Mouse (Mus musculus) thymus, postnatal 36 days (tissue): Measurements from ENCODE around the gene Etv4.

ENCODE experiments used
- DNase-seq, 2 experiments: peaks; one replicate each; pipeline ENCODE4 v3.0.0; 2022; ENCODE audit warnings: mixed read lengths in 2 of 2

Gene Etv4

DNA sequence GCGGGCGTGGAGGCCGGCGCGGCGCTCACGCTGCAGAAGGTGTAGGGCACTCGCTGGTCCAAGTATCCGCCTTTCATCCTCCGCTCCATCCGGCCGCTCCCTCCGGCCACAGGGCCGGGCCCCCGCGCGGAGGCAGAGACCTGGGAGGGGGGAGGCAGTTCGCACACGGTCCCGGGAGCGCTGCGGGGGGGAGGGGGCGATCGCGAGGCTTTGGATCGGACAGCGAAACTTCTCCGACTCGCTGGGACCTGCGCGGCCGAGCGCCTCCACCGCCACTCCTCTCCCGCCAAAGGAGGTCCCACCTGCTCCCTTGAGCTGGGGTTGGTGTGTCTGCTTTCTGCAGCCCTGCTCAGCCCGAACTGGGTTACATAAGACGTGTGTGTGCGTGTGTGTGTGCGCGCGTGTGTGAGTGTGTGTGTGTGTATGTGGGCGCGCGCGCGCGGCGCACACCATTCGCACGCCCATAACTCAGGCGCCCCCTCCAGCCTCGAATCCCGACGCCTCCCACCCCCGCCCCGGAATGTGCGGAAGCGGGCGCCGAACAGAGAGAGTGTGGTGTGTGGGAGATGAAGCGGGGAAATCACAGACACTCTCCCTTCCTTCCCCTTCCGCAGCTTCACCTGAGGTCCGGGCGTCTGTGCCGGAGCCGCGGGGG is 556 bp downstream of the Etv4 start:
- peak in 1 of 2 experiments; percentile 9 for DNase-seq

DNA sequence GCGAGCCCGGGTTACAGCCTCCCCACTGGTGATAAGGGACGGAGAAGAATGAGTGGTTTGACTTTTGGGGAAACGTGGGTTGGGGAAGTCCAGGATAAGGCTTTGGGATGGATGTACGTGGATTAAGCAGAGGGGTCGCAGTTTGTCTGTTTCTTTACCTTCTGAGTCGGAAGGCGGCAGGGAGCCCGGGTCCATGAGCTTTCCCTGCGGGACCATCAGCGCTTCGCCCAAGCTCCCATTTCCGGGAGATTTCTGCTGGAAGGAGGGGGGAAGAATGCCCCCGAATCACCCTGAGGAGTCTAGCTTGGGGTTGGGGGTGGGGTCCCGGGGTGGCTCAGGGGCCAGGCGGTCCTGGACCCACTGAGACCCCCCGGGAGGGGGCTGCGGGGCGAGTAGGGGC is 1.1 kb downstream of the Etv4 start:
- DNase-seq: no peak

DNA sequence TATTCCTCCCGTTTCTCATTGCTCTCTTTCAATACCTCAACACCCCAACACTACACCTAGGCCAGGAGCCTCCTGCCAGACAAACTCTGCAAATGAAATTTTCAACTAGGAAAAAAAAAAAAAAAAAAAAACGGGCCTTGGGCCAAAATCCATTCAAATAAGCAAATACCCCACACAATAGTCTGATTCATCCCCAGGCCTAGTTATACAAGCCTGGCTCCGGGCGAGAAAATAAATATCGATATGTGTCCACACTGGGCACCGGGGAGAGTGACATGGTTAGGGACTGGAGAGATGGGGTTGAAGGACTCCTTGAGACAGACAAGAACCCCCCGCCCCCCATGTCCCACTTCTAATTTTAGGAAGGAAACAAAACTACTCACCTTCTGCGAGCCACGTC is 1.6 kb downstream of the Etv4 start:
- DNase-seq: no peak

DNA sequence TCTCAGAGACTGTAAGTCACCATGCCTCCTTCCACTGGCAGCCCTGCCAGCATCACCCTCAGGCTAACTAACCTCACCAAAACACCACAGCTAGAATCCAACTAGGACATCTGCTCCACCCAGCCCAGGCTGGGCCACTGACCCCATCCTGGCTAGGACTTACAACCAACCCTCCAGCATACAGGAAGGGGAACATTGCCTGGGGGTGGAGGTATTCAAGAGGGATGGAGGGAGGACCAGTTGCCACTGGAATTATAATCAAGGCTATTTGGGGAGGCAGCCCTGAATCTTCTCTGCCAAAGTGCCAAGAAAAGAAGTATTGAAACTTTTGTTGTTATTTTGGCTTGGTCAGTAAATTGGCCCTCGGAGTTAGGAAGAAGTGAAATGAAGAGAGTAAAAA is 2.0 kb downstream of the Etv4 start:
- DNase-seq: no peak

DNA sequence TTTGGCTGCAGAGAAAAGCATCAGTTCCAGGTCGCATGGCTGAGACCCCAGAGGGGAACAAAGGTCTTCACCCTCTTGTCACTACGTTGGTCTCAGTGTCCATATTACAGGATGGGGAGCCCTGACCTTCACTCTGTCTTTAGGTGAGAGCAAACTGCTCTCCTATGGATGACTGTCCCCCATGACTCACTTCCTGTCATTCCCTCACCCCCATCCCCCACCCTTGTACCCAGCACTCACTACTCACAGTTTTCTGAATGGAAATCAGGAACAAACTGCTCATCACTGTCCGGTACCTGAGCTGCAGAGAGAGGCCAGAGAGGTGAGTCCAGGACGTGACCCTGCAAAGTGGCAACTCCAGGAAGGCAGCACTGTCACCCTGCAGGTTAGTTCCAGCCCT is 8.3 kb downstream of the Etv4 start:
- no peak for DNase-seq

DNA sequence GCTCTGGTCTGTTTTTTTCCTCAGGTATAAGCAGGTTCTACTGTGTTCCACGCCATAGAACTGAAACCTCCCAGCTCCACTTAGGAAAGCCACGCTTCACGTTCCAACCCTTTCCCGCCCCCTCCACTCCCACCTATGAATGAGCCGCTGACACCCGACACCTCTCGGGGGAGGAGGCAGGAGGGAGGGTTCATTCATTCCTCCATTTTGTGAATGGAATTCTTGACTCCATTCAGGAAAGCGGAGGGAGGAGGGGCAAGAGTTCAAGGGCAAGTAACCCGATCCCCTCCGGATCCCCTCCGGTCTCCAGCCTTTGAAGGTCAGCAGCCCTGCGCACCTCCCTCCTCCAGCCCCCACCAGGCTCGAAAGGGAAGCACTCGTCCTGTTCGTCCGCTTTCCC is 12.7 kb downstream of the Etv4 start:
- DNase-seq: no peak

DNA sequence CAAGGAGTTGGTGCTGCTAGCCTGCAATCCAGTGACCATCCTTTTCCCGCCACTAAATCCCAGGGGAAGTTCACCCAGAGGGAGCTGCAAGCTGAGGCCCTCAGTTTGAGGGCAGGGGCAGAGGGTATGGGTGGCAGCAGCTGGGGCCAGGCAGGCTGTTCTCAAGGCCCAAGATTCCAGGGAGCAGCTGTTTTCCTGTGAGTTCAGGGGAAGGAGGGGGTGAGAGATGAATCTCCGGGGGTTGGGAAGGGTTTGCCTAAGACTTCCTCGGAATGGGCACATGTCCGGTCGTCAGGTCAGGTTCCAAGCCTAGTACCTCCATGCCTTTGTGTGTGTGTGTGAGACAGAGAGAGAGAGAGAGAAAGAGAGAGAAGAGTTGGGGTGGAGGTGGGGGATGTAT is 13.1 kb downstream of the Etv4 start:
- DNase-seq: no peak

DNA sequence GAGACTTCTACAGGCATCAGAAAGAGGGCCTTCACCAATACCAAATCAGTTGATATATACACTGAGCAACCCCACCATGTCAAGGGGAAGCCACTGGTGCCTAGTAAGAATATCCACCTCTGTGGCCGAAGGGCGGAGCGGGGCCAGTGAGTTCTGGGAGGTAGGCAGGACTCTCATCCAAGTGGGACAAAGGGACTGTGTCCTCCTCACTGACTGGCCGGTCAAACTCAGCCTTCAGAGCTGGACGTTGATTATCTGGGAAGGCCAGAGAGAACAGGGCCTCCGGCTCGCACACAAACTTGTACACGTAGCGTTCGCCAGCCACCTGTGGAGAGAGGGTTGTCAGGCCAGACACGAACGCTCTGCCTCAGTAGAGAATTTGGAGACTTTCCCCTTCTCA is 14.9 kb downstream of the Etv4 start:
- DNase-seq: no peak

DNA sequence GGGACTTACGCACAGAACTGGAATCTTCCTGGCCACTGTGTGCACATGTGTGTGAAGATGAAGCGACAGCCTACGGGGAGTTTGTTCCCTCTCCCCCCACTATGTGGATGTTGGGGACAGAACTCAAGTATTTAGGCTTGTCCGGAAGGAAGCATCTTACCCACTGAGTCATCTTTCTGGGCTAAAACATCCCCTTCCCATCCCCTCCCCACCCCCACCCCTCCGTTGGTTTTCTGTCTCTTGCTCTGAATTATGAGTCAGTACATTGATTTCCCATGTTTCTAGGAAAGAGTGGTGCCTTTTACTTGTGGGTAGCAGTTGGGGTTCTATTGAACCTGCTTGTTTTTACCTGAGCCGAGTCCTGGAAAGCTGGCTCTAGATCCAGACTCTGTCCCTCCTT is 16.4 kb downstream of the Etv4 start:
- no peak for DNase-seq

DNA sequence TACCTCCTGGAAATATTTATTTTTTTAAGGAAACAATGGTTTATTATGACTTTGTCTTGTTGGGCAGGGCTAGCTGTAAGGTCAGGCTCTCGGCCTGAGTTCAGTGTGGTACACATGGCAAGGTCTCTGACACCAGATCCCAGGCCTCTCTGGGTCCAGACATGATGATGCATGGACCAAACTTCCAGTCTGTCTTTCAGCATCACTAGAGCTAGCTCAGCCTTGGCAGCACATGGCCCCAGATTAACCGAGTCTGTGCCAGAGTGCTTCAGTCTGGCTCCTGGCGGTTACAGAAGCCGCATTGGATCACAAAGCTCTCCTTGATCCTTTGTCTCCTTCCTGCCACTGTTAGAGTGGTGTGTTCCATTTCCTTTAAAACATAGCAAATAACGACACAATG is 17.8 kb downstream of the Etv4 start:
- no peak for DNase-seq

DNA sequence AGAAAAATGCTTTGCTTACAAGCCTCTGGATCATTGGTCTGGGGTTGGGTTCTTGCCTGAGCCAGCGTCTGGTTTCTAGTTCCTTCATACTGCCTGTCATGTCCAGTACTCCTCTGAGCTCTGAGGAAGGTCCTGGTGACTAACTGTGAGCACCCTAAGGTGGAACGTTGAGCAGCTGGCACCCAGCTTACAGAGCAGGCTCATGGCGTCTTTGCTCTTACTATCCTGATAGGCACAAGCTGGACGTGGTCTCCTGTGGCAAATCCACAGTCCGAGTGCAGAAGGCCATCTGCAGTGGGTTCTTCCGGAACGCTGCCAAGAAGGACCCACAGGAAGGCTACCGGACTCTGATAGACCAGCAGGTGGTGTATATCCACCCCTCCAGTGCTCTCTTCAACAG is 20.6 kb downstream of the Etv4 start:
- DNase-seq: no peak

DNA sequence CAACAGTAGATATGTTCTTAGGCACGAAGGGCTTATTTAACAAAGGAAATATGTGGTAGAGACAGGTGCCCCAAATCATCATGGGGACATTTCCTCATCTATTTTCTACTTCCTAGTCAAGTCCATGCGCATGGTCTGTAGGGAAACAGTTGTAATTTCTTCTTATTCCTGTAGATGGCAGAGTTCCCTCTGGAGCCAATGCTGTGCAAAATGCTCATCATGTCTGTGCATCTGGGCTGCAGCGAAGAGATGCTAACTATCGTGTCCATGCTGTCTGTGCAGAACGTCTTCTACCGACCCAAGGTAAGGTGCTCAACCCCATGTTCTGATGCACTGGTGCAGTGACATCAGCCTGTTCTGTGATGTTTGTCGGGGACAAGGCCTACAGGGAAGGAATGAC is 21.4 kb downstream of the Etv4 start:
- DNase-seq: no peak

DNA sequence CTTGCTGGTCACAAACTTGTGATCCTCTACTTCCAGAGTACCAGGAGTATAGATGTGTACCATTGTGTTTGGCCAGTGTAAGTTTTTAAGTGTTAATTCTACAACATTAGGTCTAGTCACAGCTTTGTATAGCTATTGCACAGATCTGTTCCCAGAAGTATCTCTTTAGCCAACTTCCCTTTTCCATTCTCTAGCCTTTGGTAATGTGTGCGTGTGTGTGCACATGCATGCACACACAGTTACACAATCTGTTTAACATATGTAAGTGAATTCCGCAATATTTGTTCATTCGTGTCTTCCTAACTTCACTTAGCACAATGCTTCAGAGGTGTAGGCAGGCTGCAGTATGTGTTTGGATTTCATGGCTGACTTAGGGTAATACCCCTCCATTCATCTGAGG is 25.6 kb downstream of the Etv4 start:
- no peak for DNase-seq

DNA sequence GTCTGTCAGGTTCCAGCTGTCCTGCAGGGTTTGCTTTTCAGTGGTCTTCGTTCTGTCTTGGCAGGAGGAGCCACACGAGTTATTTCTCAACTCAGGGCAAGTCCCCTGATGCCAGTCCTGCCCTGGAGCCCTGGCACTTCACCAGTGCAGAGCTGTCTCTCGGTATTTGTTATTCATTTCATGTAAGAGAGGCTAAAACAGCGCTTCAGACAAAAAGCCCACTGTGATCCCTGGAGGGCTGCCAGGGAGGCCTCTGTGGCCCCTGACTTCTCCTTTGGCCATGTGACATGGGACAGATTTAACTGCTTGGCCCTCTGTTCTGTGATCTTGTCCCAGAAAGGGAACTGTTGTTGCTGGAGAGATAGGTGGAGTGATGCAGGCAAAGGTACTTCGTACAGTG is 26.7 kb downstream of the Etv4 start:
- no peak for DNase-seq

DNA sequence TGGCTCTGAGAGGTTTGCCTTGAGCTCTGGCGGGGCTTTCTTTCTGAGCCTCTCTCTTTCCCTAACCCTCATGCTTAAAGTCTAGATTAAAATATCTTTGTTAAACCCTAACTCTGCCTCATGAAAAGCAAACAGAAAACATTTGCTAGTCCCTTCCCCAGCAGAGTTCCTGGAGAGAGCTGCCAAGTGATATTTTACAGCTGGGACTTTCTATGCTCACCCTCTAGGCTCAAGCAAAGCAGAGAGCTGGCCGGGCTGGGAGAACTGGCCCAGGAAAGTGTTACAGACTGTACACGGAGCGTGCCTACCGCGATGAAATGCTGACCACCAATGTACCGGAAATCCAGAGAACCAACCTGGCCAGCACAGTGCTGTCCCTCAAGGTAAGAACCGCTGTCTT is 27.8 kb downstream of the Etv4 start:
- no peak for DNase-seq

DNA sequence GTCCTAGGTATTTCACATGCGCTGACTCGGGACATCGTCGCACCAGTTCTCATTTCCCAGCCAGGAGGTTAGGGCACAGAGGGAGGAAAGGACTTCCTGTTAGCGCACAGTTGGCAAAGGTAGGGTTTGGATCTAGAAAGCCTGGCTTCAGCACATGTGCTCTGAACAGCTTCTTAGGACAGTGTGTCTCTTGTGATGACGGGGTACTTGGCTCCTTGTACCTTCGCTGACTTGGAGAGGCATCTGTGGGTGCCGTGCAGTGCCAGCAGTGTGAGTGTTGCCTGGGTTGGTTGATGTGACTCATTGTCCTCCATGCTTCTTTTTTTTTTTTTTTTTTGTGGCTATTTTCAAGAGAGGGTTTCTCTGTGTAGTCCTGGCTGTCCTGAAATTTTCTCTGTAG is 28.6 kb downstream of the Etv4 start:
- no peak for DNase-seq

DNA sequence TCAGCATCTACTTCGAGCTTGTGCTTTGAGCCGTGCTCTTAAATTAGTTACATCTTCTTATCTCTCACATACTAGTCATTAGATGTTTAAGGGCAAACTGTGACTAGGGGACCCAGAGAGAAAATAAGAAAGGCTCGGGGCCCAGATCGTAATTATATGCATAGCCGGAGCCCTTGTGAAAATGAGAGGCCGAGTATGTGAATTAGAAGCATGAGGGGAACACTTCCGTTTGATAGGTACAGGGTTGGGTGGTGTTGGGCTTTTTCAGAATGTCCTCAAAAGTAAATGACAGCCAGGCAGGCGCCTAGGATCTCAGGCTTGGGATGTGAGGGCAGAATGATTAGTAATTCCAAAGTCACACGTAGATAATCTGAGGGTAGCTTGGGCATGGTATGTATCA is 51.6 kb downstream of the Etv4 start:
- DNase-seq: no peak

DNA sequence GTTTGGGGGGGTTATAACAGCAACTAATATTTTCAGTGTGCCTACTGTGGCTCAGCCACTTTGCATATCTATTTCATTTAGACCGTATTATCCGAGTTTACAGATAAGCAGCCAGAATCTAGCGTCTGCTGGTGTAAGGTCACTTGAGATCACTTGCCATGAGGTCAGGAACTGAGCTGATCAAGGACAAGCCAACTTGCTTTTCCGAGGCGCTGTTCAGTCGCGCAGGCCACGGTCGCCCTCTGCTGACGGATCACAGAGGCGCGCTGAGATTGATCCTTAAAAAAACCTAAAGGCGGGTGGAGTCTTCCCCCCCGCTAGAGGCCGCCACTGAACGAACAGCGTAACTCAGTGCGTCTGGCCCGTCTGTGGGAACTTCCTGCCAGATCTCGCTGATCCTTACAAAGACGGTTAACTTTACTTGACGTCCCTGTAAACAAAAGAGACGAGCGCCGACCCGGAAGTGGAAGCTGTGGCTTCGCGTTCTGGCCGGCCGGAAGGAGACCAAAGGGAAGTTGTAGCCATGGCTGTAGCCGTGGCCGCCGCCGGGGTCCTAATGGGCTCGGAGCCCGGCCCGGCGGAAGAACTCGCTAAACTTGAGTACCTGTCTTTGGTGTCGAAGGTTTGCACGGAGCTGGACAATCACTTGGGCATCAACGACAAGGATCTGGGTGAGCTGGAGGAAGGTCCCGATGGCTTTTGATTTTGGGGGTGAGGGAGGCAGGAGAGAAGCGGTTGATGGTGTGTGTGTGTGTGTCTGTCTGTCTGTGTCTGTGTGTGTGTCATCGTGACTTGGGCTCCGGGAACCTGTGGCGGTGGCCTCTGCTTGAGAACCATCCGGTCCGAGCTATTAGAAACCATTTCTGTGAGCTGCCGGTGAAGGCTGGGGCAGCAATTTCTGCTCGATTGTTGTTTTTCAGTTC is 52.4 kb downstream of the Etv4 start, which contains the start of gene Dhx8:
Gene Dhx8 (plus strand): TSS at position 402 of the 923 bp plus-strand sequence.
- peak; percentile 94 to 97 for DNase-seq

DNA sequence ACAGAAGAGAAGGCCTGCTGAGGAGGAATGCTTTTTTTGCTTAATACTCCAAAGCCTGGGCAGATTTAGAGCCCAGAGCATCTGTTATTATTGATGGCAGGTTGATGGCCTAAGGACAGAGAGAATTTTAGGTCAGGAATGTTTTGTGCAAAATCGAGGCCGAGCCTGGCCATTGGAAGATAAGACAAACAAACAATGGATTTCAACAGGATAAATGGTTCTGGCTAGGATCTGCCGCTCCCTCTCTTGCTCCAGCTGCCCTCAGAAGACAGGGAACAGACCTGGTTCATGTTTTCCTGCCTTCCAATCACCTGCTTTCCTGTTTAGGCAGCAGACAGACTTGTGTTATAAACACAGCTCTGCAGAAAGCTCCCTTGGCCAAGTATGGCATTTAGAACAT is 55.9 kb downstream of the Etv4 start:
- DNase-seq: no peak

DNA sequence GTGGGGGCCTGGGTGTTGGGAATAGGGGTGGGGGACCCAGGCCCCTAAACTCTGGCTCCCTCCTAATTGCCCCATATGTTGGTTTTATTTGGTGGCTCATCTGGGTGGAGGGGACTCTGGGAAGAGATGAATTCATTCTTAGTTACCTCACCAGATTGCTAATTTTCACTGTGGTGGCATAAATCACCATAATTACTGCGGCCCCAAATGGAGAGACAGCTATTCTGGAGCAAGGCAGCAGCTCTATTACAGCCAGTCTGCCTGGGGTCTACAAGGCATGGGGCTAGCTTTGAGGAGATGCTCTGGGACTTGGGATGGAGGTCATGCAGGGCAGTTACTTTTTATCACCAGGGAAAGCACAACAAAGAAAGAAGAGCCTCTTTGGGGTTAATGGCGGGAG is 58.4 kb downstream of the Etv4 start:
- no peak for DNase-seq

DNA sequence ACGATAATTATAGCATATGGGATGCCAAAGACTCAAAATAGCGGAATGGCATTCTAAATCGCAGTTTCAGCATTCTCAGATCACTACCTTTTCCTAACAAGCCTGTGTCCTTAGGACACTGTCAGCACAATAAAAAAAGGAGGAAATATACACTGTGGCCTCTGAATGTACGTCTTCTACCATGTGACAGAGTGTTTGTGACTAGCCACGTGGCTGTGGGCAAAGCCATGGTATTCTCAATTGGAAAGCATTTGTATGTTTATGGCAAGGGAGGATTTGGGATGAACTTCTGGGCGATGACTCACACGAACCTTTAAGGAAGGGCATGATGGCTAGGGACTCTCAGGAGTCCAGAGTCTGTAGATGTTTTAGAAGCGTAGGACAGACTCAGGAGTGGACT is 60.1 kb downstream of the Etv4 start:
- DNase-seq: no peak

DNA sequence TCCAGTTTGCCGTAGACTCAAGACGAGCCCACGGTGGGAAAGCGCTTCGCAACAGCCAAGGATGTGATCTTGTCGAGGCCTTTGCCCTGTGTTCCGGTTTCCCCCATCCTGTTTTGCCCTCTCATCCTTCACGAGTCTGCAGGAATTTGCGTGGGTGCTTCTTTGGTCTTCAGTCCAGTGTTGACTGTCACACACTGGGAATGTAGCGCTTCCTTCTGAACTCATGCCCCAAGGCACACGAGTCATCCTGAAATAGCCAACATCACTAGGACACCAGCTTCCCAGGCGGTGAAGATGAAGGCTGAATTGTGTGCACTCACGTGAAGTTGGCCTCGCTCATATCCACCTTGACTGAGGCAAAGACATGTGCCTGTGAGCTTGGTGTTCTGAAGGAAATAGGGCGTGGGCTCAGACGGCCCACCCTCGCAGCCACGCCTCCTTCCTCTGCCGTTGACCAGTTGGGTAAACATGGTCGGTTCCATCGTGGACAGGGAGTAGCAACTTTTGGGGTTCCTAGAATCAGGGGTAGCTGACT is 65.1 kb downstream of the Etv4 start:
- DNase-seq: no peak
